Mouse (Mus musculus): Measurements from ENCODE around the gene Nppa. TPM values are rescaled to one million over a fixed set of nuclear protein-coding genes. Genes with fewer than 3 reads are reported as not detected.

Gene Nppa
- polyA plus RNA-seq, 1 experiment, result not detected

- Histone ChIP-seq H3K9me3 (replicated peaks; ENCODE audit: control insufficient read depth, insufficient read depth, low read length, poor library complexity, severe bottlenecking) (no peaks in the 10 kb centered on the region), H3K27ac (ENCODE audit: insufficient read depth, low read length) (peak overlapping the region; percentile 99), H3K36me3 (ENCODE audit: control insufficient read depth, insufficient read depth, low read length, poor library complexity, severe bottlenecking) (peaks cover 8% of the 10 kb centered on the region)
Measured at GRCm38 (mm10) chr4:148033858-148034410, 33.4 kb downstream of the Nppa start.

GRCm38 (mm10) chr4:148035440-148035839, 34.9 kb downstream of the Nppa start:
- peak overlapping the region; percentile 99 for H3K27ac ChIP-seq (ENCODE audit: insufficient read depth, low read length)
- peaks cover 7% of the 10 kb centered on the region for H3K4me1 ChIP-seq (ENCODE audit: control insufficient read depth, insufficient read depth, low read length)
- no peaks in the 10 kb centered on the region for H3K27me3 ChIP-seq (ENCODE audit: control insufficient read depth, insufficient read depth, low read length, poor library complexity, severe bottlenecking)
- no peaks in the 10 kb centered on the region for H3K9me3 ChIP-seq (replicated peaks; ENCODE audit: control insufficient read depth, insufficient read depth, low read length, poor library complexity, severe bottlenecking)
- no peak for TF ChIP-seq CTCF (IDR thresholded peaks at IDR 0.05; ENCODE audit: low read depth, low read length)
- TF ChIP-seq POLR2A (IDR thresholded peaks at IDR 0.05; ENCODE audit: insufficient read depth, low read length), result no peak
- TF ChIP-seq EP300 (IDR thresholded peaks at IDR 0.05; ENCODE audit: insufficient read depth, low read depth, low read length), result no peak
- no peaks in the 10 kb centered on the region for H3K36me3 ChIP-seq (ENCODE audit: control insufficient read depth, insufficient read depth, low read length, poor library complexity, severe bottlenecking)
- H3K9ac ChIP-seq (ENCODE audit: low read depth, poor library complexity, severe bottlenecking), result no peak overlapping the region
- no peak overlapping the region for H3K4me3 ChIP-seq (ENCODE audit: low read depth, low read length)

More at GRCm38 (mm10) chr4:148033858-148034410, 33.4 kb downstream of the Nppa start:
- Histone ChIP-seq H3K4me1 (ENCODE audit: control insufficient read depth, insufficient read depth, low read length) (peaks cover 6% of the 10 kb centered on the region), H3K9ac (ENCODE audit: low read depth, poor library complexity, severe bottlenecking) (0 out of 2 replicates have a peak overlapping the region, but pooled peaks have one; percentile 43), H3K4me3 (ENCODE audit: low read depth, low read length) (no peak overlapping the region), H3K27me3 (ENCODE audit: control insufficient read depth, insufficient read depth, low read length, poor library complexity, severe bottlenecking) (no peaks in the 10 kb centered on the region)
- TF ChIP-seq POLR2A (IDR thresholded peaks at IDR 0.05; ENCODE audit: insufficient read depth, low read length) (no peak), EP300 (IDR thresholded peaks at IDR 0.05; ENCODE audit: insufficient read depth, low read depth, low read length) (0 out of 2 replicates have a peak, but pooled peaks have one; percentile 25)

- no peaks in the 10 kb centered on the region for H3K27me3 ChIP-seq (ENCODE audit: control insufficient read depth, insufficient read depth, low read length, poor library complexity, severe bottlenecking)
- peak overlapping the region; percentile 37 for H3K9ac ChIP-seq (ENCODE audit: low read depth, poor library complexity, severe bottlenecking)
- H3K9me3 ChIP-seq (replicated peaks; ENCODE audit: control insufficient read depth, insufficient read depth, low read length, poor library complexity, severe bottlenecking), result no peaks in the 10 kb centered on the region
- peak overlapping the region; percentile 96 for H3K4me3 ChIP-seq (ENCODE audit: low read depth, low read length)
- TF ChIP-seq EP300 (IDR thresholded peaks at IDR 0.05; ENCODE audit: insufficient read depth, low read depth, low read length), result no peak
- no peak for TF ChIP-seq POLR2A (IDR thresholded peaks at IDR 0.05; ENCODE audit: insufficient read depth, low read length)
- TF ChIP-seq CTCF (IDR thresholded peaks at IDR 0.05; ENCODE audit: low read depth, low read length), result no peak
- H3K27ac ChIP-seq (ENCODE audit: insufficient read depth, low read length), result peak overlapping the region; percentile 64
- 0 out of 2 replicates have a peak, but pooled peaks cover 4% of the 10 kb centered on the region for H3K36me3 ChIP-seq (ENCODE audit: control insufficient read depth, insufficient read depth, low read length, poor library complexity, severe bottlenecking)
- H3K4me1 ChIP-seq (ENCODE audit: control insufficient read depth, insufficient read depth, low read length), result peaks cover 10% of the 10 kb centered on the region
Measured at GRCm38 (mm10) chr4:148038079-148038599, 37.6 kb downstream of the Nppa start.

GRCm38 (mm10) chr4:148038600-148039253, 38.2 kb downstream of the Nppa start, which contains the start of the genes Clcn6 and Mthfr:
Gene Clcn6 (minus strand): TSS chr4:148038821.
Gene Mthfr (plus strand): TSS chr4:148039077.
- peaks cover 6% of the 10 kb centered on the region; the same call in 1 of the 2 replicates for H3K36me3 ChIP-seq (ENCODE audit: control insufficient read depth, insufficient read depth, low read length, poor library complexity, severe bottlenecking)
- peaks cover 10% of the 10 kb centered on the region for H3K4me1 ChIP-seq (ENCODE audit: control insufficient read depth, insufficient read depth, low read length)

GRCm38 (mm10) chr4:148039254-148040028, 38.9 kb downstream of the Nppa start:
- Histone ChIP-seq H3K27me3 (ENCODE audit: control insufficient read depth, insufficient read depth, low read length, poor library complexity, severe bottlenecking) (no peaks in the 10 kb centered on the region), H3K9ac (ENCODE audit: low read depth, poor library complexity, severe bottlenecking) (peak overlapping the region; percentile 69), H3K27ac (ENCODE audit: insufficient read depth, low read length) (peak overlapping the region; percentile 12), H3K4me1 (ENCODE audit: control insufficient read depth, insufficient read depth, low read length) (peaks cover 10% of the 10 kb centered on the region), H3K36me3 (ENCODE audit: control insufficient read depth, insufficient read depth, low read length, poor library complexity, severe bottlenecking) (peaks cover 9% of the 10 kb centered on the region; the same call in 1 of the 2 replicates), H3K4me3 (ENCODE audit: low read depth, low read length) (peak overlapping the region; percentile 86), H3K9me3 (replicated peaks; ENCODE audit: control insufficient read depth, insufficient read depth, low read length, poor library complexity, severe bottlenecking) (no peaks in the 10 kb centered on the region)
- TF ChIP-seq EP300 (IDR thresholded peaks at IDR 0.05; ENCODE audit: insufficient read depth, low read depth, low read length), result no peak
- no peak for TF ChIP-seq POLR2A (IDR thresholded peaks at IDR 0.05; ENCODE audit: insufficient read depth, low read length)
- no peak for TF ChIP-seq CTCF (IDR thresholded peaks at IDR 0.05; ENCODE audit: low read depth, low read length)

More at GRCm38 (mm10) chr4:148038600-148039253, 38.2 kb downstream of the Nppa start, which contains the start of the genes Clcn6 and Mthfr:
- Histone ChIP-seq H3K4me3 (ENCODE audit: low read depth, low read length) (peak within 1 kb of the TSS; percentile 96), H3K27ac (ENCODE audit: insufficient read depth, low read length) (peak within 1 kb of the TSS; percentile 64), H3K27me3 (ENCODE audit: control insufficient read depth, insufficient read depth, low read length, poor library complexity, severe bottlenecking) (no peaks in the 10 kb centered on the region), H3K9me3 (replicated peaks; ENCODE audit: control insufficient read depth, insufficient read depth, low read length, poor library complexity, severe bottlenecking) (no peaks in the 10 kb centered on the region), H3K9ac (ENCODE audit: low read depth, poor library complexity, severe bottlenecking) (peak within 1 kb of the TSS; percentile 69)
- TF ChIP-seq POLR2A (IDR thresholded peaks at IDR 0.05; ENCODE audit: insufficient read depth, low read length) (peak; percentile 59), EP300 (IDR thresholded peaks at IDR 0.05; ENCODE audit: insufficient read depth, low read depth, low read length) (peak; percentile 80), CTCF (IDR thresholded peaks at IDR 0.05; ENCODE audit: low read depth, low read length) (no peak)
